Mouse (Mus musculus) midbrain, embryonic 12.5 days (tissue): ENCODE results near the gene Atp8b3. TPM values are rescaled to one million over a fixed set of nuclear protein-coding genes. Genes with fewer than 3 reads are reported as not detected.

Experiments used
- ATAC-seq: fragments of 200-750 bp; cut with Nextera tagmentation; 2 replicates; pipeline ENCODE4 v1.8.0; 2017; ENCODE audit warnings: low read depth, moderate TSS enrichment, moderate library complexity; ENCODE audit not compliant: low FRiP score
- H3K27ac ChIP-seq: fragments of 300-500 bp; sonication (generic); replicated peaks from 2 replicates; pipeline ENCODE4 v1.5.1; 2016; ENCODE audit warnings: mild to moderate bottlenecking
- H3K27me3 ChIP-seq: fragments of 300-500 bp; sonication (generic); 2 replicates; pipeline ENCODE4 v1.6.1; 2016; ENCODE audit warnings: mild to moderate bottlenecking
- H3K36me3 ChIP-seq: fragments of 300-500 bp; sonication (generic); 2 replicates; pipeline ENCODE4 v1.6.1; 2016
- H3K4me1 ChIP-seq: fragments of 300-500 bp; sonication (generic); 2 replicates; pipeline ENCODE4 v1.6.1; 2016
- H3K4me2 ChIP-seq: fragments of 300-500 bp; sonication (generic); replicated peaks from 2 replicates; pipeline ENCODE4 v1.6.1; 2016; ENCODE audit warnings: mild to moderate bottlenecking, moderate library complexity
- H3K4me3 ChIP-seq: fragments of 300-500 bp; sonication (generic); 2 replicates; pipeline ENCODE4 v1.5.1; 2016; ENCODE audit warnings: mild to moderate bottlenecking
- H3K9ac ChIP-seq: fragments of 300-500 bp; sonication (generic); replicated peaks from 2 replicates; pipeline ENCODE4 v1.6.1; 2016; ENCODE audit warnings: mild to moderate bottlenecking, moderate library complexity
- H3K9me3 ChIP-seq: fragments of 300-500 bp; sonication (generic); 2 replicates; pipeline ENCODE4 v1.6.1; 2016; ENCODE audit warnings: mild to moderate bottlenecking
- WGBS: fragments of 180-500 bp; shearing (Covaris S2); methylation state at CpG from one replicate; pipeline ENCODE4 v1.1.7; 2016; 5-methylcytosine and 5-hydroxymethylcytosine counted together
- polyA plus RNA-seq: library from polyadenylated mRNA; unstranded; fragments of >200 nt; fragmentation: Nextera tagmentation; extraction: Ambion mirVana; gene quantifications from 2 replicates; pipeline ENCODE4 v1.2.1, GENCODE M21; 2016

Gene Atp8b3
- polyA plus RNA-seq, 1 experiment from 2014 or later, result 0.78 TPM

DNA sequence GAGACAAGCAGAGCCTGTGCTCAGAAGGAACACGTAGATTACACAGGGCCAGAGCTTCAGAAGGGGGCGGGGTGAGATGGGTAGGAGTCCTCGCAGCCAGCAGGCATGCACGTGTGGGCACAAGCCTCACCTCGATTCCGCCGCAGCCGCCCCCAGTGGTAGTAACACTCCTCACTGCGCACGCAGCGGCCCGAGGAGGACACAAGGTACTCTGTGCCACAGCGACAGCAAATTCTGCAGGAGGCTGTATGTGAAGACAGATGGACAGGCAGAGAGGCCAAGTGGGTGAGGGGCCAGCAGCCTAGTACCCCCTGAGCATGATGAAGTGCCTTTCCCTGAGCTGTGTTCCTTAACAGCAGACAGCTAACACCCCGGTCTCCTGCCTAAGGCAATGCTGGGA, 4.9 kb upstream of the Atp8b3 start:
- Histone ChIP-seq H3K36me3 (peaks cover 78% of the 10 kb centered on the region), H3K4me3 (no peak overlapping the region), H3K4me2 (no peak overlapping the region), H3K9ac (no peak overlapping the region), H3K27ac (no peak overlapping the region), H3K9me3 (no peaks in the 10 kb centered on the region), H3K27me3 (peaks cover 3% of the 10 kb centered on the region), H3K4me1 (peaks cover 2% of the 10 kb centered on the region; the same call in 1 of the 2 replicates)
- no peak for ATAC-seq
- 94% methylated on average over 14 of the region's 14 CpGs for WGBS

DNA sequence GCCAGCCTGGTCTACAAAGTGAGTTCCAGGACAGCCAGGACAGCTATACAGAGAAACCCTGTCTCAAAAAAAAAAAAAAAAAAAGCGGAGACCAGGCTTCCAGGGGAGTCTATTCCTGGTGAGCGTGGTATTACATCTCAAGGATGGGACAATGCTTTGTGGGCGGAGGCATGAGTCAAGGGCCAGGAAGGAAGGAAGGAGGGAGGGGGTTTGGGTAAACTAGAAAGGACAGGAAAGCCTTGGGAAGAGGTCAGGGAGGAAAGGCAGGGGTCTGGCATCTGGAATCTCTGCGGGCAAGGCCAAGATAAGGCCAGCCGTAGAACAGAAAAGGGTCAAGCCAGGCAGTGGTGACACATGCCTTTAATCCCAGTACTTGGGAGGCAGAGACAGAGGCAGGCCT, 569 bp upstream of the Atp8b3 start:
- no peak overlapping the region for H3K4me3 ChIP-seq
- H3K9me3 ChIP-seq, result no peaks in the 10 kb centered on the region
- no peak overlapping the region for H3K9ac ChIP-seq
- no peak overlapping the region for H3K4me2 ChIP-seq
- 51% methylated on average over 5 of the region's 5 CpGs for WGBS
- peaks cover 44% of the 10 kb centered on the region for H3K27me3 ChIP-seq
- peaks cover 35% of the 10 kb centered on the region for H3K36me3 ChIP-seq
- no peak overlapping the region for H3K27ac ChIP-seq
- no peak for ATAC-seq
- peaks cover 5% of the 10 kb centered on the region; the same call in 1 of the 2 replicates for H3K4me1 ChIP-seq

DNA sequence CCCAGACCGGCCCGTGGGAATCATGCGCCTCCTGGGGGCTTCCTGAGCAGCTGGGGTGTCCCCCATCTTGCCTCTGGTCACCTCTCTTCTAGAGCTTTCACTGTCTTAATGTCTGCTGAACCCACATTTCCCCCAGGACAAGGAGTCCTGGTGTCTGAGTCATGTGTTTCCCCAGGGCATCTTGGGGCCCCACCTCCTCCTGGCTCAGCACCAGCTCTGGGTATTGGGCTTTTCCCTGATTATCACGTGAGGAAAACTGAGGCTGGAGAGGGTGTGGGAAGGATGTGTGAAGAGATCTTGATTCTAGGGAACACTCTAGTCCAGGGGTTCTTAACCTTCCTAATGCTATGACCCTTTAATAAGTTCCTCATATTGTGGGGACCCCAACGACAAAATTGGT, 744 bp downstream of the Atp8b3 start:
- WGBS, result 61% methylated on average over 5 of the region's 5 CpGs
- no peak for ATAC-seq
- peaks cover 46% of the 10 kb centered on the region for H3K27me3 ChIP-seq
- no peaks in the 10 kb centered on the region for H3K9me3 ChIP-seq
- peaks cover 22% of the 10 kb centered on the region for H3K36me3 ChIP-seq
- H3K4me2 ChIP-seq, result no peak overlapping the region
- no peak overlapping the region for H3K4me3 ChIP-seq
- peaks cover 5% of the 10 kb centered on the region; the same call in 1 of the 2 replicates for H3K4me1 ChIP-seq
- H3K27ac ChIP-seq, result no peak overlapping the region
- H3K9ac ChIP-seq, result no peak overlapping the region

DNA sequence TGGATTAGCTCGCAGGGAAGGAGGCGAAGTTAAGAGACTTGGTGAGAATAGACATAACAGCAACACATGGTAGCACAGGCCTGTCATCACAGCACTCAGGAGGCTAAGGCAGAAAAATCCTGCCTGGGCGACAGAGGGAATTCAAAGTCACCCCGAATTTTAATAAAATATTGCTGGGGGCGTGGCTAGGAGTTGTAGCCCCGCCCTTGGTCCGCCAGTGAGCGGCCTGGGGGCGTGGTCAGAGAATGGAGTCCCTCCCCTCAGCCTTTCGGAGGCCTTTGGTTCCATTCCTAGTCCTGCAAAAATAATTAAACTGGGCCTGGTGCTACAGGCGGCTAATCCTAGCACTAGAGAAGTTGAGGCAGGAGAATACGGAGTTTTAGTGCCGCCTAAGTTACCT, 3.2 kb downstream of the Atp8b3 start:
- Histone ChIP-seq H3K27ac (no peak overlapping the region), H3K9ac (no peak overlapping the region), H3K4me2 (no peak overlapping the region), H3K36me3 (no peaks in the 10 kb centered on the region), H3K4me3 (no peak overlapping the region), H3K9me3 (no peaks in the 10 kb centered on the region), H3K27me3 (peaks cover 47% of the 10 kb centered on the region), H3K4me1 (peaks cover 5% of the 10 kb centered on the region; the same call in 1 of the 2 replicates)
- 11% methylated on average over 13 of the region's 13 CpGs for WGBS
- ATAC-seq, result no peak

DNA sequence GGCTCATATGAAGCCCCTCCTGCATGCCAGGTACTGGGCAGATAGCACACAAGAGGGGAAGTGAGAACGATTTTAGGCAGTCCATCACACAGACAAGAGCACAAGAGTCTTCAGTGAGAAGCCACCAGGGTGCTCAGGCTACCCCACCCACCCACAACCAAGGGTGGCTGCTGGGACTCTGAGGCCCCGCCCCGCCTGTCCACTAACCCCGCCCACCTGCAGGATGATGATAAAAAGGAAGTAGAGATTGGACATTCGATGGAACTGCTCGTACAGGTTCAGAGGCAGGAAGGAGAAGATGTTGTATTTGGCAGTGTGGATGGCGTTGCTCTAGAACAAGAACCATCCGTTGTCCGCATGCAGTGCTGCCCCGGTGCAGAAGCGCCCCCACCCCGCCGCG, 3.9 kb downstream of the Atp8b3 start:
- Histone ChIP-seq H3K4me3 (no peak overlapping the region), H3K4me1 (peaks cover 5% of the 10 kb centered on the region; the same call in 1 of the 2 replicates), H3K27me3 (peaks cover 49% of the 10 kb centered on the region), H3K27ac (no peak overlapping the region), H3K4me2 (no peak overlapping the region), H3K9ac (no peak overlapping the region), H3K9me3 (no peaks in the 10 kb centered on the region), H3K36me3 (no peaks in the 10 kb centered on the region)
- no peak for ATAC-seq
- 15% methylated on average over 14 of the region's 14 CpGs for WGBS

DNA sequence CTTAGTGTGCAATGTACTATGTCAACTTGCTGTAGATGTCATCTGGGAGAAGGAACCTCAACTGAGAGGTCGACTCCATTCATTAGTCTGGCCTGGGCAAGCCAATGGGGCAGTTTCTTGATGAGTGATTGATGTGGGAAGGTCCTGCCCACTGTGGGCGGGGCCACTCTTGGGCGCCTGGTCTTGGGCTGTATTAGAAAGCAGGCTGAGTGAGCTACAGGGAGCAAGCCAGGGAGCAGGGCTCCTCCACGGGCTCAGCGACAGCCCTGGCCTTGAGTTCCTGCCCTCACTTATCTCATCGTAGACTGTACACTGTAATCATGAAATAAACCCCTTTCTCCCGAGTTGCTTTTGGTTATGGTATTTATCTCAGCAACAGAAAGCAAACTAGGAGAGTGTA, 5.2 kb downstream of the Atp8b3 start:
- WGBS, result 21% methylated on average over 7 of the region's 7 CpGs
- Histone ChIP-seq H3K36me3 (no peaks in the 10 kb centered on the region), H3K27me3 (peaks cover 44% of the 10 kb centered on the region), H3K9me3 (no peaks in the 10 kb centered on the region), H3K9ac (no peak overlapping the region), H3K4me3 (no peak overlapping the region), H3K27ac (no peak overlapping the region), H3K4me2 (no peak overlapping the region), H3K4me1 (peaks cover 1% of the 10 kb centered on the region; the same call in 1 of the 2 replicates)
- no peak for ATAC-seq

DNA sequence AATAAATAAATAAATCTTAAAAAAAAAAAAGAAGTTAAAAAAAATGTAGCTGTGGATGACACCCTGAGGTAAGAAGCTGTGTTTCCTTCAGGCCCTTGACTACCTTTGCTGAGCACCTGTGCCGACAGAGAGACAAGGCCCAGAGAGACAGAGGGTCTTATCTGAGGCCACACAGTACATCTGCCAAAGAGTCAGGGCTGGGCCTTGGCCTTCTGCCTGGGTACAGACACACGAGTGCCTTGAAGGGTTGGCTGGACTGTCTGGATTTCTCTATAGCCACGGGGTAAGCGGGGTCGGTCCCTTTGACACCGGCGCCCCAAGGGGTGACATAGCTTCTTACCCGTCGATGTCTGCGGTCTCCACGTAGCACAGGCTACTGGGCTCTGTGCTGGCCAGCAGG, 6.1 kb downstream of the Atp8b3 start:
- Histone ChIP-seq H3K9me3 (no peaks in the 10 kb centered on the region), H3K36me3 (no peaks in the 10 kb centered on the region), H3K9ac (no peak overlapping the region), H3K4me1 (no peaks in the 10 kb centered on the region), H3K4me3 (no peak overlapping the region), H3K27me3 (peaks cover 36% of the 10 kb centered on the region), H3K4me2 (no peak overlapping the region), H3K27ac (no peak overlapping the region)
- no peak for ATAC-seq
- 87% methylated on average over 11 of the region's 11 CpGs for WGBS

DNA sequence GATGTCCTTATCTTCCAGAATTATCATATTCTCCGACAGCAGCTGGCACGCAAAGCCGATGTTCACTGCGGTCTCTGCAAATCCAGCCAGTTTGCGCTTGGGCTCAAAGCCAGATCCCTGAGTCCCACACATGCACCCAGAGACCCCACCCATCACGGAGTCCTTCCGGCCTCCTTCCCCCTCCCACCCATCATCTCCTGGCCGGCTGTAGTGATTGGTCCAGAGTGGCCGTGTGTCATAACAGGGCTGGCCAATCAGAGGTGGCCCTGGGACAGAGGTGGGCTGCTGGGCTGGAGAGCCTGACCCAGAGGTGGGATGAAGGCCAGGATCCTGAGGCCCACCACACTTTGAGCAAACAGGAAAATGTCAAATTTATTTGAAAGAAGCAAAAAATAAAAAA, 12.8 kb downstream of the Atp8b3 start:
- 0 out of 2 replicates have a peak, but pooled peaks cover 3% of the 10 kb centered on the region for H3K9me3 ChIP-seq
- H3K36me3 ChIP-seq, result no peaks in the 10 kb centered on the region
- peaks cover 3% of the 10 kb centered on the region; the same call in 1 of the 2 replicates for H3K27me3 ChIP-seq
- H3K4me2 ChIP-seq, result peak overlapping the region; percentile 42
- peak; percentile 88 for ATAC-seq
- WGBS, result 21% methylated on average over 9 of the region's 9 CpGs
- H3K27ac ChIP-seq, result no peak overlapping the region
- peaks cover 5% of the 10 kb centered on the region; the same call in 1 of the 2 replicates for H3K4me1 ChIP-seq
- peak overlapping the region; percentile 25 for H3K4me3 ChIP-seq
- H3K9ac ChIP-seq, result no peak overlapping the region

DNA sequence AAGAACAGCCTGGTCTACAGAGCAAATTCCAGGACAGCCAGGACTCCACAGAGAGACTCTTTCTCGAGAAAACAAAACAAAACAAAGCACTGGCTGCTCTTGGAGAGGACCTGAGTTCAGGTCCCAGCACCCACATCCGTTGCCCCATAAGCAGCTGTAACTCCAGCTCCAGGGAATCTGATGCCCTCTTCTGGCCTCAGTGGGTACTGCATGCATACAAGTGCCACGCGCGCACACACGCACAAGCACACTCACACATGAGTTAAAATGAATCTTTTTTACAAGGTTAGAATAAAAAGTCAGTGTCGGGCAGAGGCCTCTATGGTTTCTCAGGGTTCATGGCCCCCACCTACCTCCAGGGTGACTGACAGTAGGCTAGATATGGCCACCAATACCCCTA, 15.6 kb downstream of the Atp8b3 start:
- H3K36me3 ChIP-seq, result no peaks in the 10 kb centered on the region
- H3K9ac ChIP-seq, result no peak overlapping the region
- peaks cover 5% of the 10 kb centered on the region; the same call in 1 of the 2 replicates for H3K4me1 ChIP-seq
- no peak overlapping the region for H3K27ac ChIP-seq
- 0 out of 2 replicates have a peak, but pooled peaks cover 3% of the 10 kb centered on the region for H3K9me3 ChIP-seq
- WGBS, result 89% methylated on average over 7 of the region's 7 CpGs
- ATAC-seq, result no peak
- no peaks in the 10 kb centered on the region for H3K27me3 ChIP-seq
- no peak overlapping the region for H3K4me2 ChIP-seq
- H3K4me3 ChIP-seq, result no peak overlapping the region

DNA sequence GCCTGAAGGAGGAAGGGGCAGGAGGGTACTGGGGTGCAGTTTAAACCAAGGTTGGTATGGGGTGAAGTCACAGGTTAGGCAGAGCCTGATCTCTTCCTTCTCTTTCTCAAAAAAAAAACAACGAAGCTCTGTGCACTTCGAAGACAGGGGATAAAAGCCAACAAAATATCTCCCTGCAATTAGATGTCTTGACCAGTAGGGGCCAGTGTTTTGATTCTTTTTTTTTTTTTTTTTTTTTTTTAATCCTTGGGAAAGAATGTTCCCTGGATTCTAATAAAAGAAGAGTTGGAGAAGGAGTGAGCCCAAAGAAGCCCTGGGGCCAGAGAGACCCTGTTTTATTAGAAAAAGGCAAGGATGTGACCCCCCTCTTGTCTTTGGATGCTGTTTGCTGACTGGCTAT, 19.6 kb downstream of the Atp8b3 start:
- Histone ChIP-seq H3K36me3 (no peaks in the 10 kb centered on the region), H3K4me1 (no peaks in the 10 kb centered on the region), H3K9me3 (0 out of 2 replicates have a peak, but pooled peaks cover 3% of the 10 kb centered on the region), H3K4me2 (no peak overlapping the region), H3K27me3 (peaks cover 11% of the 10 kb centered on the region), H3K27ac (no peak overlapping the region), H3K9ac (no peak overlapping the region), H3K4me3 (no peak overlapping the region)
- no peak for ATAC-seq
- WGBS, result 75% methylated on average over 2 of the region's 2 CpGs

DNA sequence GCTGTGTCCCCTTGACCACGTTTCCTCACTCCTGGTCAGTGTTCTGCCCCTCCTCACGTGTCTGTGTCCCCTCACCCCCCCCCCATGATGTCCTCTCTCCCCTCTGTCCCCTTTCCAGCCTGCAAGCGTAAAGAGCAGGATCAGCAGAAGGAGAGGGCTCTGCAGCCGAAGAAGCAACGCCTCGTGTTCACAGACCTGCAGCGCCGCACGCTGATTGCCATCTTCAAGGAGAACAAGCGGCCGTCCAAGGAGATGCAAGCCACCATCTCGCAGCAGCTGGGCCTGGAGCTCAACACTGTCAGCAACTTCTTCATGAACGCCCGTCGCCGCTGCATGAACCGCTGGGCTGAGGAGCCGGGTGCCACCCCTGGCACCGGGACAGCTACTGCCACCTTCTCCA, 25.2 kb downstream of the Atp8b3 start:
- ATAC-seq, result no peak
- no peaks in the 10 kb centered on the region for H3K36me3 ChIP-seq
- H3K9me3 ChIP-seq, result no peaks in the 10 kb centered on the region
- peak overlapping the region; percentile 32; the same call in 1 of the 2 replicates for H3K9ac ChIP-seq
- peak overlapping the region; percentile 40 for H3K4me2 ChIP-seq
- 7% methylated on average over 19 of the region's 19 CpGs for WGBS
- peaks cover 9% of the 10 kb centered on the region for H3K4me1 ChIP-seq
- peak overlapping the region; percentile 9; the same call in 1 of the 2 replicates for H3K4me3 ChIP-seq
- H3K27me3 ChIP-seq, result peaks cover 53% of the 10 kb centered on the region
- H3K27ac ChIP-seq, result no peak overlapping the region

DNA sequence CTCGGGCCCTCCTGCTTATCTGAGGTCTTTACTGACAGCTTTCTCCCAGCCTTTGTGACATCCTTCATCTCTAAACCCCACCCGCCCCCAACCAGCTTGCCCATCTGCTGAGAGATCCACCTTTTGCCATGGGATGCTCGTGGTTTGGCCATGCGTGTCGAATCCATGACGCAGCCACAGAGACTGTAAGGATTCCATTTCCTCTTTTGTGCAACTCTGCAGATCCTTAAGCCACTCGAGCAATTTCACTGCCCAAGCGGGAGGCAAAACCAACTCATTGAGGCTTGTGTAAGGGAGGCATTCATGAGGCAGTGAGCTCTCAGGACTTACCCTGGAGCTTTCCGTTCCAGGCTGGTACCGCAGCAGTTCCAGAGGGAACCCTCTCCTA, 28.7 kb downstream of the Atp8b3 start:
- ATAC-seq, result no peak
- Histone ChIP-seq H3K9me3 (no peaks in the 10 kb centered on the region), H3K4me2 (no peak overlapping the region), H3K9ac (no peak overlapping the region), H3K36me3 (no peaks in the 10 kb centered on the region), H3K27ac (no peak overlapping the region), H3K27me3 (peaks cover 79% of the 10 kb centered on the region), H3K4me3 (no peak overlapping the region), H3K4me1 (peaks cover 9% of the 10 kb centered on the region)
- 52% methylated on average over 10 of the region's 10 CpGs for WGBS
